Mouse (Mus musculus) kidney, embryonic 16.5 days (tissue): ENCODE results near the gene Hmg20b. TPM values are rescaled to one million over a fixed set of nuclear protein-coding genes. Genes with fewer than 3 reads are reported as not detected.

Experiments used
- ATAC-seq: fragments of 200-750 bp; cut with Nextera tagmentation; 2 replicates; pipeline ENCODE4 v1.8.0; 2017; ENCODE audit warnings: moderate TSS enrichment; ENCODE audit not compliant: low FRiP score, low TSS enrichment
- H3K27ac ChIP-seq: fragments of 300-500 bp; sonication (generic); 2 replicates; pipeline ENCODE4 v1.5.1; 2014; ENCODE audit warnings: low read length
- H3K27me3 ChIP-seq: fragments of 300-500 bp; sonication (generic); 2 replicates; pipeline ENCODE4 v1.6.1; 2014; ENCODE audit warnings: low read length, control low read depth, mixed read lengths; ENCODE audit not compliant: insufficient read depth
- H3K36me3 ChIP-seq: fragments of 300-500 bp; sonication (generic); 2 replicates; pipeline ENCODE4 v1.6.1; 2014; ENCODE audit warnings: low read length, control low read depth, mixed read lengths; ENCODE audit not compliant: insufficient read depth
- H3K4me1 ChIP-seq: fragments of 300-500 bp; sonication (generic); 2 replicates; pipeline ENCODE4 v1.6.1; 2014; ENCODE audit warnings: low read length, control low read depth, mixed read lengths; ENCODE audit not compliant: insufficient read depth
- H3K4me2 ChIP-seq: fragments of 300-500 bp; sonication (generic); replicated peaks from 2 replicates; pipeline ENCODE4 v1.6.1; 2014; ENCODE audit warnings: low read depth, low read length
- H3K4me3 ChIP-seq: fragments of 300-500 bp; sonication (generic); 2 replicates; pipeline ENCODE4 v1.5.1; 2014; ENCODE audit warnings: mild to moderate bottlenecking, low read length
- H3K9ac ChIP-seq: fragments of 300-500 bp; sonication (generic); replicated peaks from 2 replicates; pipeline ENCODE4 v1.6.1; 2014; ENCODE audit warnings: low read length
- H3K9me3 ChIP-seq: fragments of 300-500 bp; sonication (generic); 2 replicates; pipeline ENCODE4 v1.6.1; 2016; ENCODE audit warnings: low read length, control low read depth
- WGBS: fragments of 180-500 bp; shearing (Covaris S2); extraction: QIAGEN DNeasy Blood & Tissue Kit; methylation state at CpG from one replicate; pipeline ENCODE4 v1.1.7; 2014; 5-methylcytosine and 5-hydroxymethylcytosine counted together
- polyA plus RNA-seq: library from polyadenylated mRNA; unstranded; fragments of >200 nt; fragmentation: Nextera tagmentation; extraction: Ambion mirVana; gene quantifications from 2 replicates; pipeline ENCODE4 v1.2.1, GENCODE M21; 2015

The Hmg20b gene
- polyA plus RNA-seq, 1 experiment from 2014 or later = 90.6 TPM

DNA sequence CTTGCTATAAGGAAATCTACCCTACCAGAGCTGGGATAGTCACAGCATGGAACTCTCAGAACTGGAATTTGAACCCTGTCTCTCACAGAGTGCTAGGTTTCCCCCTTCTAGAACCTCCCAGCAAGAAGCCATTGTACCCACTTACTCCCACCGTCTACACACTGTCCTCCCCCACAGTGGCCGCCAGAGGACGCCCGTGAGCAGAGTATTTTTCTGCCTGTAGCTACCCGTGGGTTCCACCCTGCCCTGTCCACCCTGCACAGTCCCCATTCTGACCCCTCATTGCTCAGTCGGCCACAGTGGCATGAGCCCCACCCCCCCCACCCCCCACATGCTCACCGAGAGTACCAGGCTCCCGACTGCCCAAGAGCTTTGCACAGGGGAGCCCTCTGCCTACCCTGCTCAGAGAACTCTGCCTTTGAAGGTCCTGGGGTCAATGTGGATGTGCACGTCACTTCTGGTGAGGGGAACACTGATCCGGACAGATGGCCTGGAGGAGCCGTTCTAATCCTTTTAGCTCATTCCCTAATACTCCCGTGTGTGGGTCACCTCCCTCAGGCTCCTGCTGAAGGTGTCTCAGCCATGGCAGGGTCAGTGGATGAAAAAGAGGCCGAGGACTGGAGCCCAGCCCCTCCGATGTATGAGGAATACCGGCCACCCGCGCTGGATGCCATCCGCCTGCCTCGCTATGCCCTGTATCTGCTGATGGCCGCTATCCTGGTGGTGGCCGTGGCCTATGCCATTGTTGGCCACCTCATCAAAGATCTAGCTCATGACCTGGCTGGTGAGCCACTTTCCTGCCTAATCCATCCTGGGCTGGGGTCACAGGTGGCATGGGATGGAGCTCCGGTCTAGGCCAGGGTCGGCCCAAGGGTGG is 39.8 kb upstream of the Hmg20b start:
- ATAC-seq = peak; percentile 37
- Histone ChIP-seq H3K4me1 (peaks cover 39% of the 10 kb centered on the region), H3K9ac (peak overlapping the region; percentile 31), H3K9me3 (no peaks in the 10 kb centered on the region), H3K4me2 (no peak overlapping the region), H3K27me3 (no peaks in the 10 kb centered on the region), H3K4me3 (no peak overlapping the region), H3K36me3 (peaks cover 29% of the 10 kb centered on the region), H3K27ac (peak overlapping the region; percentile 44; the same call in 1 of the 2 replicates)
- 58% methylated on average over 23 of the region's 23 CpGs for WGBS

GRCm38 (mm10) chr10:81389373-81389772 is 39.1 kb upstream of the Hmg20b start:
- Histone ChIP-seq H3K9me3 (no peaks in the 10 kb centered on the region), H3K4me1 (peaks cover 41% of the 10 kb centered on the region), H3K27ac (peak overlapping the region; percentile 44; the same call in 1 of the 2 replicates), H3K4me3 (no peak overlapping the region), H3K9ac (no peak overlapping the region; the same call in 1 of the 2 replicates), H3K36me3 (peaks cover 29% of the 10 kb centered on the region), H3K4me2 (no peak overlapping the region), H3K27me3 (no peaks in the 10 kb centered on the region)
- no peak; the same call in 1 of the 2 replicates for ATAC-seq
- WGBS = 50% methylated on average over 3 of the region's 3 CpGs

- peaks cover 29% of the 10 kb centered on the region for H3K36me3 ChIP-seq
- H3K4me1 ChIP-seq = peaks cover 35% of the 10 kb centered on the region
- H3K4me3 ChIP-seq = no peak within 1 kb of the TSS
- H3K9ac ChIP-seq = peak within 1 kb of the TSS; percentile 5; the same call in 1 of the 2 replicates
- H3K27me3 ChIP-seq = no peaks in the 10 kb centered on the region
- H3K9me3 ChIP-seq = no peaks in the 10 kb centered on the region
- H3K27ac ChIP-seq = peak within 1 kb of the TSS; percentile 44; the same call in 1 of the 2 replicates
- H3K4me2 ChIP-seq = no peak within 1 kb of the TSS
- 69% methylated on average over 5 of the region's 5 CpGs for WGBS
- no peak for ATAC-seq
Observed at GRCm38 (mm10) chr10:81388505-81389055, 38.3 kb upstream of the Hmg20b start, which contains the start of gene Gm48552. TSS of gene Gm48552 (plus strand) at chr10:81389005.

- WGBS = 94% methylated on average over 20 of the region's 20 CpGs
- H3K27ac ChIP-seq = no peak overlapping the region
Observed at GRCm38 (mm10) chr10:81387716-81388115, 37.4 kb upstream of the Hmg20b start.

GRCm38 (mm10) chr10:81385603-81386306 is 35.5 kb upstream of the Hmg20b start:
- Histone ChIP-seq H3K27ac (0 out of 2 replicates have a peak overlapping the region, but pooled peaks have one; percentile 12), H3K9me3 (no peaks in the 10 kb centered on the region), H3K9ac (peak overlapping the region; percentile 89), H3K4me1 (peaks cover 22% of the 10 kb centered on the region), H3K27me3 (no peaks in the 10 kb centered on the region), H3K36me3 (peaks cover 29% of the 10 kb centered on the region), H3K4me2 (peak overlapping the region; percentile 94), H3K4me3 (peak overlapping the region; percentile 94)
- 80% methylated on average over 22 of the region's 22 CpGs for WGBS
- ATAC-seq = no peak

More at GRCm38 (mm10) chr10:81387716-81388115, 37.4 kb upstream of the Hmg20b start:
- H3K9ac ChIP-seq = no peak overlapping the region
- peaks cover 27% of the 10 kb centered on the region for H3K4me1 ChIP-seq
- H3K4me2 ChIP-seq = no peak overlapping the region
- no peaks in the 10 kb centered on the region for H3K9me3 ChIP-seq
- peaks cover 29% of the 10 kb centered on the region for H3K36me3 ChIP-seq
- no peak overlapping the region for H3K4me3 ChIP-seq
- ATAC-seq = no peak
- H3K27me3 ChIP-seq = no peaks in the 10 kb centered on the region

DNA sequence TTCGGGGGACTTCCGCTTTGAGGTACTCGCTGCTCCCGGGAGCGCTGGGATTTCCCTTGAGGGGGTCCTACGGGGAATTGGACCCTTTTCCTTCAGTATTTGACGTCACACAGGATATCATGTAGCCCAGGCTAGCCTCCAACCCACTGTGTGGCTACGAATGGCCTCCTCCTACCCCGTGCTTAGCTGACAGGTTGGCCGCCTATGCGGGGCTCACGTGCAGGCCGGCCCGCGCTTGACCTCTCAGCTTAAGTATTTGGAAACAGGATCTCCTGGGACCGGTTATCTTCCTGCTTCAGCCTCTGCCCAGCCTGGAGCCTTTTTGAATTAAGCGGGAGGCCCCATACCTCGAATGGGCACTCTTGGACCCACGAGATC is 34.3 kb upstream of the Hmg20b start:
- peak overlapping the region; percentile 85 for H3K27ac ChIP-seq
- WGBS = 0% methylated on average over 19 of the region's 19 CpGs
- no peaks in the 10 kb centered on the region for H3K9me3 ChIP-seq
- peak; percentile 23 for ATAC-seq
- H3K36me3 ChIP-seq = peaks cover 26% of the 10 kb centered on the region
- H3K4me3 ChIP-seq = peak overlapping the region; percentile 94
- H3K4me2 ChIP-seq = peak overlapping the region; percentile 94
- H3K9ac ChIP-seq = peak overlapping the region; percentile 89
- H3K4me1 ChIP-seq = peaks cover 16% of the 10 kb centered on the region
- H3K27me3 ChIP-seq = no peaks in the 10 kb centered on the region

DNA sequence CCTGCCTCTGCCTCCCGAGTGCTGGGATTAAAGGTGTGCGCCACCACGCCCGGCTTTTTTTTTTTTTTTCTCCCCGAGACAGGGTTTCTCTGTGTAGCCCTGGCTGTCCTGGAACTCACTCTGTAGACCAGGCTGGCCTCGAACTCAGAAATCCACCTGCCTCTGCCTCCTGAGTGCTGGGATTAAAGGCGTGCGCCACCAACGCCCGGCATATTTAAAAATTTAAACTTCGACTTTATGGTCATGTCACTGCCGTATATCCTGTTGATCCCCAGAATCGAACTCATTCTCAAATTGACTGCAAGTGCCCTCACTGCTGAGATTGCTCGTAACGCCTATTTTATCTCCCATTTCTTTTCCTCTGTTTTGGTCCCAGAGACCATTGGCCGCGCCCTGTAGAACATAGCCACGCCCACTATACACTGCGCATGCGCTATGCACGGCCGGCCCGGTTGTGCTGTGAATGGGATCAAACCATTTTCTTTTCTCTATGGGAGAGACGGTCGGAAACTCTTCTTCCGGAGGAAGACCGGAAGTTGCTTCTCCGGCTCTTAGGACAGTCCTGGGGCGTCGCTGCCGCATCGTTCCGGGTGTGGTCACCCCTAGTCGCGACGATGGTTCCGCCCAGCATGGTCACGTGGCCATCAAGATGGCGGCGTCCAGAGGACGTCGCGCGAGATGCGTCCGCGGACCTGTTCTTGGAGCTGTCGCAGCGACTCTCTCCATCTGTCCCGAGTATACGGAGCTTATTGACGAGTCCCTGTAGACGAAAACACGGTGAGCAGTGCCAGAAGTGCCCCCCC is 33.7 kb upstream of the Hmg20b start, which contains the start of the genes Dohh and Gm48551:
TSS of gene Dohh (plus strand) at position 627 of the 803 bp plus-strand sequence.
TSS of gene Gm48551 (plus strand) at position 665 of the 803 bp plus-strand sequence.
- WGBS = 4% methylated on average over 51 of the region's 54 CpGs
- no peaks in the 10 kb centered on the region for H3K27me3 ChIP-seq
- peak; percentile 93 for ATAC-seq

DNA sequence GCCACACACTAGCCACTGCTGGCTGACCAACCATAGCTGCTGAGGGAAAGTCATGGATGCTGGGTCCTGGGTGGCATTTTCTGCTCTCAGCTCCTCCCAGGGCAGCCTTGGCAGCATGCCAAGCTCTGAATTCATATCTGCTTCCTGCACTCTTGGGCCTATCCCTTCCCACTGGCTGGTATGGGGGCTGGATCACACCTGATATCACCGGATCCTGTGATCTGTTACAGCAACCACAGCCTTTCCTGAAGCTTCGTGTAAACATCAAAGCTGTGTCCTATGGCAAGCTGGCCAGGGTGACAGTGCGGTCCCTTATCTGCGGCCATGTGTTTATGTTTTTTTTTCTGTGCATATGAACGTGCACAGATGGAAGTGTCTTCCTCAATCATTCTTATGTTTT is 31.8 kb upstream of the Hmg20b start:
- Histone ChIP-seq H3K27ac (peak overlapping the region; percentile 48), H3K9ac (no peak overlapping the region), H3K4me3 (no peak overlapping the region), H3K27me3 (no peaks in the 10 kb centered on the region), H3K9me3 (no peaks in the 10 kb centered on the region), H3K4me2 (no peak overlapping the region), H3K36me3 (peaks cover 9% of the 10 kb centered on the region), H3K4me1 (peaks cover 22% of the 10 kb centered on the region)
- no peak for ATAC-seq
- WGBS = 66% methylated on average over 5 of the region's 5 CpGs

More for the DNA sequence above, 33.7 kb upstream of the Hmg20b start, which contains the start of the genes Dohh and Gm48551:
- peak within 1 kb of the TSS; percentile 94 for H3K4me3 ChIP-seq
- H3K4me1 ChIP-seq = peaks cover 14% of the 10 kb centered on the region
- peak within 1 kb of the TSS; percentile 89 for H3K9ac ChIP-seq
- peak within 1 kb of the TSS; percentile 94 for H3K4me2 ChIP-seq
- no peaks in the 10 kb centered on the region for H3K9me3 ChIP-seq
- H3K27ac ChIP-seq = peak within 1 kb of the TSS; percentile 85
- peaks cover 26% of the 10 kb centered on the region for H3K36me3 ChIP-seq
